Mouse (Mus musculus) adrenal gland, adult 18-20 months (tissue): ENCODE measurements at regions not wholly inside any gene's neighbourhood (a gene's known extent, or its start where the extent isn't known, plus 50 kb on each side); places are given as distances from the start of the nearest gene placed in this dataset.

ENCODE experiments used
- DNase-seq, 2 experiments: peaks; one replicate each; pipeline ENCODE4 v3.0.0; 2021 to 2022; ENCODE audit warnings: low spot score in 2 of 2

- DNase-seq = no peak
Measured at GRCm38 (mm10) chr4:31468306-31468705, 495.6 kb upstream of the Map3k7 start.

DNA sequence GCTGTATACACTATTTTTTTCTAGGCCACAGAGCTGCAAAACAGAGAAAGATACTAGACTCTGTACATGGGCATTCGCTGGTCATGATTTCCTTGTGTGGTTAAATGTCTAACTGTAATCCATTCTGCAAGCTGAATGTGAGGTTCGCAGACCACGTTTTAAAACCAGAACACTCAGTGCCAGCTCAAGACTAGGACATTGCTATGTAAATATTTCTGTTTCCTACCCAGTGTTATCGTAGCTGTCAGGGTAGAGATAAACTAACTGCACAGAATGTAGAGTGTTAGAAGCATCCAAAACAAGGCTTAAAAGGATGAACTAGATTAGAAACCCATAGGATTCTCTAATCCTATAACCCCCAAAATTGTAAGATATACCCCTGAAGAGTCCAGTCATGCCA lies 494.1 kb upstream of the Map3k7 start:
- no peak for DNase-seq

GRCm38 (mm10) chr4:31492535-31492934 lies 471.4 kb upstream of the Map3k7 start:
- DNase-seq = no peak

DNA sequence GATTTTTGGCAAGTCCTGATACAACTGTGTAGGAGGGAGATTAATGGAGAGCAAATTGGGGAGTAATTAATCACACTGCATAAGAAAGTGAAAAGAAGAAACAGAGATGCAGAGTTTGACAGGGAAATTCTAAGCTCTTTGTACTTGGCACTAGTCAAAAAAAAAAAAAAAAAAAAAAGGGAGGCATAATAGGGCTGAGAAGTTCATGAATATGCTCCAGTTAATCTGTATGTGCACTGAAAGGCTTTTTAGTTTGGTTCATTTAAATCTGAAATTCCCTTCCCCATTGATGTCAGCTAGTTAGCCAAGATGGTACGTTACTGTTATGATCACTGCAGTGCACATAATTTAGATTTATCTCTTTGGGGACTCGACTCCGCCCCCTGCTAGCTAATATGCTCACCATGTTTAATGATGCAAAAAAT lies 470.8 kb upstream of the Map3k7 start:
- DNase-seq = no peak

DNA sequence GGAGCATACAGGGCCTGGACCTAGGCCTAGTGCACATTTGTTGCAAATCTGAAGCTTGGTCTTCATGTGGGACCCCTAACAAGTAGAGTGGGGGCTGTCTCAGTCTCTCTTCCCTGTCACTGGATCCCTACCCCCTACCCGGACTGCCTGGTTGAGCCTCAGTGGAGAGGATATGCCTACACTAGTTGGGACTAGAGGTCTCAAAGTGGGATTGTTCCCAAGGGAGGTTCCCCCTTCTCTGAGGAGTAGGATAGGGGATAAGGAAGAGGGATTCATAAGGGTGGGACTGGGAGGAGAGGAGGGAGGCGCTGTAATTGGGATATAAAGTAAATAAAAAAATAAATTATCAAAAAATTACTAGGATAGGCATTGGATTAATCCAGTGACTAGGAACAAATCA lies 464.0 kb upstream of the Map3k7 start:
- no peak for DNase-seq

- DNase-seq = no peak
Measured at GRCm38 (mm10) chr4:31500432-31500831, 463.5 kb upstream of the Map3k7 start.

- DNase-seq = no peak
Measured at GRCm38 (mm10) chr4:31525638-31526207, 438.2 kb upstream of the Map3k7 start.

DNA sequence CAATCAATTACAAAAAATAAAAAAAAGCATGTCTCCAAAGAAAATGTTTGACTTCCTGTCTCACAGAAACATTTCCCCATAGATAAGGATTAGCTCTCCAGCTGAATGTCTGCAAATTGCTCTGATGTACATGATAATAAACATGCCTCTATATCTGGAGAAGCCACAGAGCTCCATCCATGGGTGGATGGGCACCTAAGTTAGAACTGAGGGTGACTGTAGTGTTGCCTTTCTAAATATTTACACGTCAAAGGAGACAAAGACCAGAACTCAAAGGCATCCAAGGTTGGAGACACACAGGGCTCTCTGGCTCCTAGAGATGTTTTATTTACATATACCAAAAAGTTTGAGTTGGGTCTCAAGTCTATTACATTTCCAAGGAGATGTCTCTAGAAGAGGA lies 427.1 kb upstream of the Map3k7 start:
- DNase-seq = no peak

GRCm38 (mm10) chr4:31553780-31554394 lies 410.0 kb upstream of the Map3k7 start:
- DNase-seq = no peak

- no peak for DNase-seq
Measured at GRCm38 (mm10) chr4:31555077-31555476, 408.8 kb upstream of the Map3k7 start.

DNA sequence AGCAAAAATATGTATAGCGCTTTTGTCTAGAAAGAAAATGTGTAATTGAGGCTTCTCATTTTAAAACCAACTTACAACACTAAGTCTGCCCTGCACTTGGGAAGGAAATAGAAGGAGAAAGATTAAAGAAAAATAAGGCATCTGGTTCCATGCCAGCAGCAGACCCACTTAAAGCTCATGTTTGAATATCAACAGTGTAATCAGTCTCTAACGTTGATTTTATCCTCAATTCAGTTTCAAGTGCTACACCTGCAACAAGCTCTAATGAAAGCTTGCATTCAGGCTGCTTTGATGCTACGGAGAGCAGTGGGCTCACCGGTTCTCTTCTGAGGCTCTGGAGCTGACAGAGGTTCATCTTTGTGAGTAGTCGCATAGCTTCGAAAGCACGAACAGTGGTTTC lies 406.6 kb upstream of the Map3k7 start:
- DNase-seq = no peak

DNA sequence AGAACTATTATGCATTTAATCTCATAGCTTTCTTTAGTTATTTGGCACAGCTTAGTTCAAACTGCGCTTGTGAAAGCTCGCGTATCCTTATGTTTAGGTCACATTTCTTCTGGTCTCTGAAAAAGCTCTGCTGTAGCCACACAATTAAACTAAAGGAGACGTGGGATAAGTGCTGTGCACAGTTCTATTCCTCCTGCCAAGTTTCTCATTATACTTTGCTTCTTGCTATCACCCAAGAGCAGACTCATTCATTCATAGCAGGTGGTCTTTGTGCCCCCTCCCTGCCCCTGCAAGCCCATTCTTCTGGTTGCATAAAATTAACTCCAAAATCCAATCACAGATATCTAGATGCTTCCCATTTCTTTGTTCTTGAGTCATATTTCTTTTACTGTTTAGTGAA lies 403.6 kb upstream of the Map3k7 start:
- no peak for DNase-seq

DNA sequence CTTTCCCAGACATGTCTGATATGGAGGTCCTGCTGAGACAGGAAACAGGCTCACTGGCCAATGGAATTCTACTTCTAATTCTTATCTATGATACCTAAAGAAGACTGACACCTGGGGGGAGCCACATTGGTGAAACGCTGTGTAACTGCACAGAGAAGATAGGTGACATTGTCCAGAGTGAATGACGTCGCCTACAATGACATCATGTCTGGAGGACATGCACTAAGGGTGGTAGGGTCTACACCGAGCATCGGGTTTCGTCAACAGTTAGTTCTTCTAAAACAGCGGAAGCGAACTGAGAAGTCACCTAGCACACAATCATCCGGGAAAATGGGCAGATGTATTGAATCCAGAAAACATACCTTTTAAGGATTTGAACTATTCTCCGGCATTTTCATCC lies 402.7 kb upstream of the Map3k7 start:
- no peak for DNase-seq

- no peak for DNase-seq
Measured at GRCm38 (mm10) chr4:31561823-31562222, 402.1 kb upstream of the Map3k7 start.

- no peak for DNase-seq
Measured at GRCm38 (mm10) chr4:31566158-31566557, 397.7 kb upstream of the Map3k7 start.

DNA sequence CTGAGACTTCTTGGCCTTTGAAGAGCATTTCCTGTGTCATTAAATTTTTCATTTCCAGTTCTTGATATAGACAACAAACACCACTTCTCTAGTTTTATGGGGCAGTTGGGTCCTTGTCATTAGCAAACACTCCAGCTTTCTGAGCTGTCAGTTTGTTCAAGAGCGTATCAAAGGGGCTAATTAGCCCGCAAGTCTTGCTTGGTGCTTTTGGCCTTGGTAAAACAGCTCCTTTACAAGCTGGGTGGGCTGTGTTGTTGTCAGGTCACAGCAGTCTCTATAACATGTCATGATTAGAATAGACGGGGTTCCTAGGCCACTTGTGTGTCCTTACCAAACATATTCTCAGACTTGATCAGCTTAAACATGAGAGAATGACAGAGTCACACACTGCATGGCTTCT lies 397.1 kb upstream of the Map3k7 start:
- DNase-seq = no peak

- no peak for DNase-seq
Measured at GRCm38 (mm10) chr4:31569687-31570086, 394.2 kb upstream of the Map3k7 start.

DNA sequence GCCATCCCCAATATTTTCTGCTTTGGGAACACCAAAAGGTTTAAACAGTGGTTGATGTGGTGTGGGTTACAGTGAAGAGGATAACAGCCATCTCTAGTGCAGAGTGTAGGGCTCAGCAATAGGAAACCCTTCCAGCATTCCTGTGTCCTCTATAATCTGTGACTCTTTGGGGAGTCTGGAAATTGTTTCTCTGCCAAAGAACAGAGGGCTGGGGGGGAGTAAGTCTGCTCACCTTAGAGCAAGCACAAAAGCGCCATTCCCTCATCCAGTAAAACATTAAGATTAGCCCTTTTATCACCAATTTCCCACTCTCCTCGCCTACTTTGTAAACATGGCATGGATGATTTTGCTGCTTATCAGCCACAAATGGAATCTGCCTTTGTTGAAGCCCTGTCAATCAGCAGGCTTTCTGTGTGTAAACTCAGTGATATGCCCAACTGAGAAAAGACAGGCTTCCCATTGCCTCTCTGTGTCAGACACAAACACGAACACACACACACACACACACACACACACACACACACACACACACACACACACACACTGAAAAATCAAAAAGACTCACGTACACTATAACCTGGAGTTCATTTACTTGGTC lies 386.8 kb upstream of the Map3k7 start:
- DNase-seq = no peak

GRCm38 (mm10) chr4:31583495-31583894 lies 380.4 kb upstream of the Map3k7 start:
- DNase-seq = no peak

DNA sequence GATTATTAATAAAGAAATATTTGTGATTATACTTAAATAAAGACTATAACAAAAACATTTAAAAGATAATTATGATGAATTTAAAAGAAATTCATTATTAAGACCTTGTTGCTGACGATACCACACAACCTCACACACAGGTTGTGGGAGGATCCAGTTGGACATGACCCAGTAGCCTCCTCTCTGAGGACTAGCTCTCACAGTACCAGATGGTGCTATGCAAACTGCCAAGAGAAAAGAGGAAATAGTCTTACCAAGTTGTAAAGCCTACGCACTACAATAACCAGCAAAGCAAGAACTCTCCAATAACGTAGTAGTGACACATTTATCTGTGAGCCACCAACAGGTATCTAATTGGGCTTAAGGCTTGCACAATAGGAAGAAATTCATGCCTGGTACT lies 379.7 kb upstream of the Map3k7 start:
- DNase-seq = no peak

DNA sequence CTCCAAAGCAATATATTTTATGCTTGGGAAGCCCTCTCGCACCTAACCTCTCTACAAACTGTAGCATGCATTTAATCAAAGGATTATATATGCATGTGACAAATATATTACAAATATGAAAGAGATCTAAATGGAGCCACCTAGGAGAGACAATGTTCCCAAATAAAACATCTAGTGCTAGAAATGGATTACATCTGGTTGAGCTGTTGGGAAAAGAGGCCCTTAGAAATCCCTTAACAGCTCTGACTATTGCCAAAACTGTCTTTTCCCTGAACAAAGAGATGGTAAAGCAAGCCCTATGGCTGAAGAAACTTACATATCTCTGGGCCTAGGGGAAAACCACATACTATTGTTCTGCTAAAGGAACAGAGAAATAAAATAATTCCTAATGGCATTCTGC lies 369.8 kb upstream of the Map3k7 start:
- DNase-seq = no peak

DNA sequence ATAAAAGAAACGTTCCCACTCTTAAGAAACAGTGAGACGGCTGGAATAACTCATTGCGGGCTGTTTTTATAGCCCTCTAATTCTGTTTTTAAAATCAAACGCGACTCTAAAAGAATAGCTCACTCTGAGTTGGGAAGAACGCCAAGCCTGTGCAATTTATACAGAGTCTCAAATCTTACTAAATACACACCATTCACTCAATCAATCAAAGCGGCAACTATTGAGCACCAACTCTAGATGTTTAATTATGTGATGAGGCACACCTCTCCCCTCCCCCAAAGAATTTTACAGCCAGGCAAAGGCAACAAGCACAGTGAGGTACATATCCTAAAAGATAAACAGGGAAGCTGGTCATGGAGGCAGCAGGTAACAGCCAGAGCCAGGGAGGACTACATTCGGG lies 362.4 kb upstream of the Map3k7 start:
- no peak for DNase-seq

DNA sequence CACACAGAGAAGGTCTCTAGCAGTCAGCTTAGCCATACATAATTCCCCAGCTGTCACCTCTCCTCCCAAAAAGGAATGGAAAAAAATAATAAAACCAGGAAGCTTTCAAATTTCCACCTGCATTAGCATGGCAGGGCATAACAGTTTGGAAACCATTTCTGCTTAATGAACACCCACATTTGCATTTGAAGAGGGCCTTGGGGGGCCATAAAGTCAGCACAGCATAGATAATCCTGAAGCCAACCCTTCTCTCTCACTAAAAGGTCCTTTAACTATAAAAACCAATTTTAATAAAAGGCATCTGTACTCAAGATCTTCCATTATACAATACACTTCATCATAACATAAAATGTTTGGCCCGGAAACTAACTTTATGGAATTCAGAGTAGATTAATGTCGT lies 360.1 kb upstream of the Map3k7 start:
- no peak for DNase-seq
